Mouse (Mus musculus): ENCODE data around the gene Rab33a.

Rab33a gene

DNA sequence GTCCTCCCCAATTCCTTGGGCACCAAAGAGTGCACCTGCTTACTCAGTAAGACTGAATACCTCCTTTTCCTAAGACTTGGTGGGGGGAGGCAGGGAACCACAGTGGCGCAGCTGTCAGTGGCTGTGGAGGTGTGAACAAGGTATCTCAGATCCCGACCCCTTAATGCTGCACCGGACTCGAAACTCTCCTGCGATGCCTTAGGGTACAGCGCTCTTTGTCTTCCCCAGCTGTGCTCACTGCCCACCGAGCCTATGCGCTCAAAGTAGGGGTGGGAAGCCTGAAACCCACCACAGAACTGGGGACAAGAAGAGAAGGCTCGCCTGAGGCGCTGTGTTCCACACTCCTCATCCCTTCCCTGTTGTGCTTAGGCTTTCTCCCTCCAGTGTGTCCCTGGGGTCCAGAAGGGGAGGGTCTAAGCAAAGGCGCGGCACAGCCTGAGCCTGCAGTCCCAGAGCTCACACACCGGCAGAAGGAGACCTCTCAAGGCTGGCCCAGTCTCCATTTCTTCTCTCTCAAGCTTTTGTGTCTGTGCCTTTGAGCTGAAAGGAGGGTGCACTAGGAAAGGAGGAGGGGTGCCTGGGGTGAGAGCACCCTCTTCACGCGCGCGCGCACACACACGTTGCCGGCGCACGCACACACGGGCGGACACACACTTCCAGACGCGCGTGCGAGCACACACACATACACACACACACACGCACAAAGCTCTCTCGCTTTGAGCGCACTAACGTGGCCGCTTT lies at the start of gene Rab33a:
Gene Rab33a (plus strand): TSS at position 478 of the 741 bp plus-strand sequence.
- ChIA-PET CTCF (interaction anchor here in 1 of 4 experiments (1.1 to 1.7 kb wide), 3 partner anchors 13 to 419 kb away, joined by 3 to 5 read pairs (median 3); partner anchors contain the start of gene Elf4), POLR2A (interaction anchor here in 3 of 4 experiments (0.6 to 1.7 kb wide), 7 partner anchors 9 to 534 kb away, joined by 3 to 5 read pairs (median 4); partner anchors contain the start of gene Elf4 (in 1 of the 3))

DNA sequence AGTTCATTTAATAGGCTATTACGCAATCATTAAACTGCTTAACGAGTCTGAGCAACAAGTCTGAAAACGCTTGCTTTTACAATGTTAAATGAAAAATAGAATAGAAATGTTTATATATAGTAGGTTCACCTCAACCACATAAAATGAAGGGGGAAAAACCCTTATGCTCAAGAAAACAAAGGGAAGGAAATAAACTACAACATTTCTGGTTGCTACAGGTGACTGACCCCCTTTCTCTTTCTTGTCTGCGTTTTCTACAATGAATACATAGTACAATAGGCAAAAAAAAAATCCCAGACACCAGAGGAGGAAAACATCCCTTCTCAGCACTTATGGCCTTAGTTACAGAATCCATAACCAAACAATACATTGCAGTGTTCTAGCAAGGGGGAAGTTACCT lies 38.0 kb upstream of the Rab33a start:
- POLR2A ChIA-PET = interaction anchor here in 1 of 4 experiments (1.1 kb wide), 1 partner anchor 70 kb away, joined by 4 read pairs; no protein-coding TSS in a partner anchor

DNA sequence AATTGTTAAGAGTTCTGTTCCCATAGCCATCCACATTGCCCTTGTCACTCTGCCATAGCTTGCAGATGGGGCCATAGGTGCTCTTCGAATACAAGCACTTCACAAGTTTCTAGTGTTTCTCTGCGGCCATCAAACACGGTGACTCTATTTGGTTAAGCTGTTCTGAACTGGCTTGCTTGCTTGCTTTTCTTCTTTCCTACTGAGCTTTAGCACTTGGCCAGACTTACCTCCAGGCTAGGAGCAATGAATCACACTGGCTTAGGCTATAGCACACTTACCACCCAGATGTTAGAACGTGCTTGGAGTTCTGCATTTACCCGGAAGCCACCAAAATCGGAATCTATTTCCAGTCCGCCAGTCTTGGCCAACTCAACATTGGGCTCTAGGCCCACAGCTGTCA lies 37.4 kb upstream of the Rab33a start:
- POLR2A ChIA-PET = interaction anchor here in 1 of 4 experiments (1.1 kb wide), 1 partner anchor 71 kb away, joined by 4 read pairs; no protein-coding TSS in a partner anchor
- CTCF ChIA-PET = interaction anchor here in 1 of 4 experiments (1.1 kb wide), 1 partner anchor 10 kb away, joined by 3 read pairs; no protein-coding TSS in a partner anchor

More for the DNA sequence above, 38.0 kb upstream of the Rab33a start:
- CTCF ChIA-PET = no interaction called here

DNA sequence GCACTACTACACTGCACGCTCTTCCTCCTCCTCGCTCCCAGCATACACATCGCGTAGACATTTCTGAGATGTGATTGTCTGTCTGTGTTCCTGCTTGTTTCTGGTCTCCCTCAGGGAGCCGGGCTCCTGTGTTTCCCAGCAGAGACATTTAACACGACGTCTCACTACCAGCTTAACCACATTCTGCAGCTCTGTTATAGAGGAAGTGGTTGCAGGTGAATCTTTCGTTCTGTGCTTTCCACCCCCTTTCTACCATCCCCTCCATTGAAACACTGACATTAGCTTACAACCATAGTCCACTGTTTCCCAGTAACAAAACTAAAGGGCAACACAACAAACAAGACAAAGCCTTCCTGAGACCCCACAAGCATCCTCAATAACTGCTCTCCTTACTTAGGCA lies 25.3 kb upstream of the Rab33a start:
- ChIA-PET CTCF (no interaction called here), POLR2A (interaction anchor here in 1 of 4 experiments (0.7 kb wide), 1 partner anchor 167 kb away, joined by 3 read pairs; no protein-coding TSS in a partner anchor)

DNA sequence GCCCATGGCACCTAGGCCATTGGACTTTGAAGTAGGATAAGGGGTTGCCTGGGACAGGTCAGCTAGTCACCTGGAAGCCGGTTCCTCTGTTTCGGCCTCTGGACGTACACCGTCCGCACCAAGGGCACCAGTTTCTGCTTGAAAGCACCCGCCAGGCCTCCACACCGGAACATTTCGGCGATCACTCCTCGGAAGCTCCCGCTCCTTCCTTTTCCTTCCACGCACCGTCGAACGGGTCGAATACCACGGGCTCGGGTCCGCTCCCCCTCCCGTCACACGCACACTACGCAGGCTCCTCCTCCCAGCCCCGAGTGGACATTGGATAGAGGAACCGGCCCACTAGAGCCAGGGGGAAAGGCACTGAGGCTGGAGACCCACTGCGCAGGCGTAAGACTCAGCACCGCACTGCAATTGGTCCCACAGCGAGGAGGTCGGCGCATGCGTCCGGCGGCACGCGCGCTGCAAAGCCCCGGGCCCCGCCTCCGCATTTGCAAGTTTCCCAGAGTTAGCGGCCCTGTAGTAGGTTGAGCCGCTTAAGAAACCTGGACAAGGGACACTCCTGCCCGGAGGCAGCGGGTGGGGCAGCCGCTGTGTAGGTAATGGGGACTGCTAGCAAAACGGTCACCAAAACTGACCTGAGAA lies 5.8 kb upstream of the Rab33a start, which contains the start of gene Aifm1:
Gene Aifm1 (minus strand): TSS at position 398 of the 642 bp plus-strand sequence.
- POLR2A ChIA-PET = interaction anchor here in 2 of 4 experiments (1.3 to 1.9 kb wide), 4 partner anchors 89 to 257 kb away, joined by 3 to 6 read pairs (median 4); partner anchors contain the start of gene Utp14a (in 1 of the 2)
- CTCF ChIA-PET = interaction anchor here in 2 of 4 experiments (0.6 to 0.9 kb wide), 3 partner anchors 41 to 513 kb away, joined by 4 read pairs; no protein-coding TSS in a partner anchor

DNA sequence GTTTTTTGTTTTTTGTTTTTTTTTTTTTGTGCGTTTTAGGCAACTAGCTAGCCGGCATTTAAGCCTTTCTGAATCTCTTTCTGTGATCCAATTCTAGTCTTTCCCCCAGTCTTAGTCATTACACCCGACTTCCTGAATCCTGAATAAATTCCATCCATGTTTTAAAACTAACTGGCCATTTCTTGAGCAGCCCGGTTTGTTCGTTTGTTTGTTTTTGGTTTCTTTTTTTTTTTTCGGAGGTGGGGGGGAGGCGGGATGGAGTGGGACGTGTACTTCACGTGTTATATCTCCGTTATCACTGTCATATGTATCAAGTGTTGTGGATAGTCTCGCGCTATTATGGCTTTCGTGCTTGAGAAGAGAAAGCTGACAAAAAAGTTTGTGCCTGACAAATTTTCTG lies 5.3 kb upstream of the Rab33a start:
- ChIA-PET POLR2A (interaction anchor here in 3 of 4 experiments (0.6 to 1.9 kb wide), 6 partner anchors 89 to 440 kb away, joined by 3 to 6 read pairs (median 4); partner anchors contain the start of gene Utp14a (in 1 of the 3)), CTCF (interaction anchor here in 1 of 4 experiments (0.9 kb wide), 1 partner anchor 104 kb away, joined by 4 read pairs; no protein-coding TSS in a partner anchor)

DNA sequence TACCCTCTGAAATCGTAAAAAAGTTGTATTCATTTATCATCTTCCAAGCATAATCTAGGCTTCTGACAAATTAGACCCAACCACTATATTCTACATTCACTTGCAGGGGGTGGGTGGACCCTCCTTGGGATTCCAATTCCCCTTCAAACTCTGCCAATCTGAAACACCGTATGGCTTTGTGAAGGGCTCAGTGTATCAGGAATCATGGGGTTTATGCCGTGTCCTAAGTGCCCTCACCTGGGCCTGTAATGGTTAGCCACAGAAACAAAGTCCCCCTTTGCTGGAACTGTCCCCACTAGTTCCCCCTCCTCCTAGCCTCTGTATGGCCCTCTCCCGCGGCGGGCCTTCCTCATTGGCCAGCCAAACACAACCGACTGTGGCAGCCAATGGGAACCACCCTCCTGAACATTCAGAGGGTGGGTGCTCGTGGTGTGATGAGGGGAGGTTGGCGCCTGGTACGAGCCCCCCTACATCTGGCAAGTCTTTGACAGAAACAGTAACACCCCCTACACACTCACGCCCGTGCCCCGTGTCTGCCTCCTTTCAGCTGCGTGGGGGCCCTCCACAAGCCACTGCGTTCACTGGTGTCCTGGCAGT lies 776 bp upstream of the Rab33a start:
- ChIA-PET CTCF (interaction anchor here in 1 of 4 experiments (1.7 kb wide), 1 partner anchor 14 kb away, joined by 5 read pairs; no protein-coding TSS in a partner anchor), POLR2A (interaction anchor here in 1 of 4 experiments (1.6 kb wide), 1 partner anchor 9 kb away, joined by 4 read pairs; no protein-coding TSS in a partner anchor)

DNA sequence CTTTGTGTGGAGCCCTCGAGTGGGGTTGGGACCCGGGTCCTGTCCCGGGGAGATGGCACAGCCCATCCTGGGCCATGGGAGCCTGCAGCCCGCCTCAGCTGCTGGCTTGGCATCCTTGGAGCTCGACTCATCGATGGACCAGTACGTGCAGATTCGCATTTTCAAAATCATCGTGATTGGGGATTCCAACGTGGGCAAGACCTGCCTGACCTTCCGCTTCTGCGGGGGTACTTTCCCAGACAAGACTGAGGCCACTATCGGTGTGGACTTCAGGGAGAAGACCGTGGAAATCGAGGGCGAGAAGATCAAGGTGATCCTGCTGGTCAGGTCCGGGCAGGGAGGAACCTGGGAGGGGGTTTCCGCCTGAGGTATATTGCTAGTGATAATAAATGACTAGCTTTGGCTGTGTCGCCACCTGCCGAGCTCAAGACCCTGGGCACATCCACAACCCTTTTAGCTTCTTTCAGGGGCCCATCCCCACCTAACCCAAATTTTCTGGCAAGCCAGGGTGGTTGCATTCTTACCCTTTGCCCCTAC lies 532 bp downstream of the Rab33a start:
- POLR2A ChIA-PET = interaction anchor here in 3 of 4 experiments (0.6 to 1.7 kb wide), 6 partner anchors 9 to 535 kb away, joined by 3 to 5 read pairs (median 4); partner anchors contain the start of gene Elf4 (in 1 of the 3)
- CTCF ChIA-PET = interaction anchor here in 1 of 4 experiments (1.1 to 1.7 kb wide), 3 partner anchors 12 to 419 kb away, joined by 3 to 5 read pairs (median 3); partner anchors contain the start of gene Elf4

DNA sequence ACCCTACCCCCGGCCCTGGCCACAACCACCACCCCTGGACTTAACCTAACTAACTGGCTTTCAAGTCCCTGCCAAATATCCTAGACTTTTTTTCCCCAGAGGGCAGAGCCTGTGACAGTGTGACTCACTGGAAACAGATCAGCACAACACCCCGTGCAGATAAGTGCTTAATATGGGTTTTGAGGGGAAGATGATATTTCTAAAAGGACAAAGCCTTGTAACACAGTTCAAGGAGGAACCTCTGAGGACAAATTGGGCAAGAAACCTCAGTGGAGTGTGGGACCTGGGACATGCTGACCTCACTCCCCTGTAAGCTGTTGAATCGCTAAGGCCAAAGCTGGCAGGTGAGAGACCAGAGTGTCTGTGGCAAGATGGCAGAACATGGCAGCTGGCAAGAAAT lies 2.6 kb downstream of the Rab33a start:
- ChIA-PET POLR2A (interaction anchor here in 1 of 4 experiments (0.9 kb wide), 1 partner anchor 20 kb away, joined by 3 read pairs; no protein-coding TSS in a partner anchor), CTCF (no interaction called here)

DNA sequence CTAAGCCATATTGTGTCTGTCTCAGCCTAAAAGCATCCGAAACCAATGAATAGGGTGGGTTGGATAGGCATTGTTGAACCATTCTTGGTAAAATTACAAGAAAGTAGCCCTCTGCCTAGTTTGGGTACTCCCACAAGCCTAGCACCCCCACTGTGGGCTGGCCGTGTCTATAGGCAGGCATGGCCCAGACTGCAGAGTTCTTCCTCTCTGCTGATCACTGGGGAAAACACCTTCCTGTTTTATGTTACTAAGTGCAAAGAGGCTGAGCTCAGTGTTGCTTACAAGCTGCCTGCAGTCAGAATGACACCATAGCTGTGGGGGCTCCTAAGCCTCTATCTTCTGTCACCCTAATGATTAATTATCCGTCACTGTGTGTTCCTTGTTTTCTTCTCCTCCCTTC lies 4.4 kb downstream of the Rab33a start:
- POLR2A ChIA-PET = no interaction called here
- CTCF ChIA-PET = no interaction called here

DNA sequence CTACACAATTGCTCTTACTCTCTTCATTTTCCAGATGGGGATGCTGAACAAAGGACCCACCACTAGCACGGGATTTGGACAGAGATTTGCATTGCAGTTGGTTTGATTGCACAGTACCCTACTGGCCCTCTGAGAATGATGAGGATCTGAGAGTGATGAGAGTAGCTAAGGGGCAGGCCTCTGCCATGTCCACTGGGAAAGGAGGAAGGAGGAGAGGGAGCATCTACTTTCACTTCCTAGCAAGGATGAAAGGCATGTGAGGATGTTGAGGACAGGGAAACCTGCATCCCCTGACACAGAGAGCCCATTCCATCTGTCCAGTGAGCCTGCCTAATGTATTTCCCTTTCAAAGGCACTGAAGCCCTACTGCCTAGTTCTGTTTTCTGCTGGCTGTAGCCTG lies 6.2 kb downstream of the Rab33a start:
- CTCF ChIA-PET = no interaction called here
- POLR2A ChIA-PET = interaction anchor here in 1 of 4 experiments (1.1 kb wide), 1 partner anchor 269 kb away, joined by 3 read pairs; the partner anchor contains the start of gene Utp14a

DNA sequence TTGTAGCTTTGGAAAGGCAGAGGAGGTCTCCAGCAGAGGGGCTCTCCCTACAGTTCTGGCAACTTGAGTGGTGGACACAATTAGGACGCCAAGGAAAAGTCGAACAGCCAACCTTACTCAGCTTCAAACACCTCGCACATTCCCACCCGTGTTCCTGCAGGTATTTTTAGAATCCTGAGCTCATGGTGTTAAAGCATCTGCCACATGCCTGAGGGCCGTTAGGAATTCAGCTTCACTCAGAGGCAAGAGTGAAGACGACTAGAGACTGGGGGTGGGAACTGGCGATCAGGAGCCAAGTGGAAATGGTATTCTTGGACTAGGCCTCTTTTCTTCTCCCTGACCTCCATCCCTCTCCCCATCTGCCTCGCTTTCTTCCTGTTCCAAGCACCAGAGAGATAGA lies 6.8 kb downstream of the Rab33a start:
- POLR2A ChIA-PET = no interaction called here
- CTCF ChIA-PET = no interaction called here

DNA sequence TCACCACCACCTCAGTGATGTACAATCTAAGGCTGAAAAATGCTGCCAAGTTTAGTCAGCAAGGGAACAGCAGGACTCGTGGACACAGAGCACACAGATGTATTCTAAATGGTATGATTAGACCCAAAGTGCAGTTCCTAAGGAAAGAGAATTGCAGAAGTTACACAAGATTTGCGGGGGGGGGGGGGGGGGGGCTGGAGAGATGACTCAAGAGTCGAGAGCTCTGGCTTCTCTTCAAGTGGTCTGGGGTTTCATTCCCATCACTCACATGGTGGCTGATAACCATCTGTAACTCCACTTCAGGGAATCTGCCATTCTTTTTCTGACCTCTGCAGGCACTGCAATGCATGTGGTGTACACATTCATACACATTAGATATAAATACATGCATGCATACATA lies 7.3 kb downstream of the Rab33a start:
- POLR2A ChIA-PET = interaction anchor here in 1 of 4 experiments (0.6 kb wide), 1 partner anchor 11 kb away, joined by 4 read pairs; no protein-coding TSS in a partner anchor
- CTCF ChIA-PET = interaction anchor here in 1 of 4 experiments (0.6 kb wide), 1 partner anchor 16 kb away, joined by 4 read pairs; no protein-coding TSS in a partner anchor

DNA sequence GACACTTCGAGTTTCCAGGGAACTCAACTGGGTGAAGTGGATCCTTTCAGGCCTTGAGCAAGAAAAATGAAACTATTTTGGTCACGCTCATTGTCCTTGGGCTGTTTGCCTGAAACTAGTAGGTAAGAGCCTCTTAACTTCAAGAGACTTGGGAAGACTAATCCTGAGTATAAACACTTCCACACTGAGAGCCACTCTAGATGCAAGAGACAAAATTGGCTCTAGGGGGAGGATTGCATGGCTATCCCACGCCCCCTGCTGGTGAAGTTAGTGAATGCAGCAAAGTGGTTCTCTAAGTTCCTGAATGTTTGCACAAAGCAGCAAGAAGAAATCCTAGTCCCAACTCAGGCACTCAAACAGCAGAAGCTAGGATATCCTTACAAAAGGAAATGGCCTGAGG lies 13.1 kb downstream of the Rab33a start:
- ChIA-PET POLR2A (no interaction called here), CTCF (interaction anchor here in 2 of 4 experiments (0.9 to 1.4 kb wide), 2 partner anchors 13 to 122 kb away, joined by 4 to 5 read pairs; partner anchors contain the start of gene Rab33a (in 1 of the 2))

All from embryonic stem cell, embryonic (primary cell).